Mouse (Mus musculus): Measurements from ENCODE around the gene Zfp385c. TPM values are rescaled to one million over a fixed set of nuclear protein-coding genes. Genes with fewer than 3 reads are reported as not detected.
A peak's percentile ranks its signal among the peaks of the same experiment; 100 is the strongest.

The Zfp385c gene
- polyA plus RNA-seq, 1 experiment from 2014 or later = 0.26 TPM

DNA sequence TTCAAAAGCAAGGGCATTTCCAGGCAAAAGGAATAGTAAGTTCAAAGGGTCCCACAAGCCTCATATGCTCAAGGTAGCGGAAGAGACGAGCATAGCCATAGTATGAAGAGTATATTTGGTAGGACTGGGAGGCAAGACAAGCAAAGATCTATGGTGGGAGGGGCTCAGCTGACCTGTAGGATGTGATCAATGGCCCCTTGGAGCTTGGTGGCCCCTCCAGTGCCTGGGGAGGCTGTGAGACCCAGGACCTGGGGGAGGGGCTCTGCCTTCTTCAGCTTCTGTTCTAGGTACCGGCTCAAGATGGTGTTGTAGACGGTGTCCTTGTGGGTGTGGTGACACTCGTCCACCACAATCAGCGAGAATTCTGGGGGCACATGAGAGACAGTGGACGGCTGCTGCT lies 10.7 kb upstream of the Zfp385c start:
- Histone ChIP-seq H3K27ac (ENCODE audit: low read depth) (no peak overlapping the region), H3K4me3 (ENCODE audit: low read depth, low read length) (no peak overlapping the region), H3K9ac (ENCODE audit: low read length) (no peak overlapping the region), H3K27me3 (replicated peaks; ENCODE audit: control insufficient read depth, insufficient read depth, low read length) (no peaks in the 10 kb centered on the region), H3K9me3 (ENCODE audit: control insufficient read depth, low read length) (no peaks in the 10 kb centered on the region), H3K4me1 (replicated peaks; ENCODE audit: control insufficient read depth, insufficient read depth, low read length) (no peaks in the 10 kb centered on the region; the same call in 1 of the 2 replicates), H3K36me3 (ENCODE audit: control insufficient read depth, insufficient read depth, low read length) (peaks cover 34% of the 10 kb centered on the region), H3K4me2 (ENCODE audit: low read length) (peak overlapping the region; percentile 42)
- DNase-seq (ENCODE audit: low spot score) (no peak), ATAC-seq (replicated peaks; ENCODE audit: low FRiP score, low TSS enrichment, low read depth) (no peak)
- 42% methylated on average over 7 of the region's 7 CpGs for WGBS

DNA sequence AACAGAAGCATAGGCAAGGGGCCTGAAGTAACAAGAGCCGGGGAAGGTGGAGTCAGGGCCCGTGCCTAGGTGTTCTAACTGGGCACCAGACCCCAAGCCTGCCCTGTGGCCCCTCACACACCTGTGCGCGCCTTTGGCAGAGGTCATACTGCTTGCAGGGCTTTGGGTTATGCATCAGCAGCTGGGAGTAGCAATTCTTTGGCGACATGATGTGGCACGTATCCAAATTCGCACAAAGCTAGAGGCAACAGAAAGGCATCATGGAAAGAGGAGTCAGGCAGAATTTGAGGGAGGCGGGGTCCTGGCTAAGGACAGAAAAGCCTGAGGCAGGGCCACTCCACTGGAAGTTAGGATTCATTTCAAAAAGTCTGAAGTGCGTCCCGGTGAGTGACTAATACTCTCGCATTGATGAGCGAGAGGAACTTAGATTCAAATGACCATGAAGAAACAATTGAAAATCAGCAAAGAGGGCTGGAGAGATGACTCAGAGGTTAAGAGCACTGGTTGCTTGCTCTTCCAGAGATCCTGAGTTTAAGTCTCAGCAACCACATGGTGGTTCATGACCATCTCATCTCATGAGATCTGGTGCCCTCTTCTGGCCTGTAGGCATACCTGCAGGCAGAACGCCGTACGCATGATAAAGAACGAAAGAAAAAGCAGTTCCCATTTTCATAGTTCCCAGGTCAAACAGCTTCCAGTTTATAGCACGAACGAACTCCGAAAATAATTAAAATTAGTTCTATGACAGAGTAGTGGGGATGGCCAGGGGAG lies 10.0 kb upstream of the Zfp385c start:
- 37% methylated on average over 19 of the region's 19 CpGs for WGBS

DNA sequence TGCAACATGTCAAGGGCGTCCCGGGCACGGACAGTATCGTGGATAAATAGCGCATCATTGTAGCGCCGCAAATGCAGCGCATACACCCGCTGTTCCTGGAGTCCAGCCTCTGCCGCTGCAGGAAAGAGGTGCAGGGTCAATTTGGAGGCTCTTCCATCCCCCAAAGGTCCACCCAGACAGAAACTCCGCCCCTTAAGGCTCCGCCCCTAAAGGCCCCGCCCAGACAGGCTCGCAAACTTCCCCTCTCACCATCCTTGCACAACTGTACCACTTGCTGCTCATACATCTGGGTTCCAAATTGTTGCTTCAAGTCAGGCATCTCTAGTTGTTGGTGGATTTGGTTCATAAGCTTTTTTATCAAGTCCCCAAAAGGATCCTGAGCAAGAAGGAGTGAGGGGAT lies 9.0 kb upstream of the Zfp385c start:
- 4% methylated on average over 14 of the region's 14 CpGs for WGBS
- Histone ChIP-seq H3K27ac (ENCODE audit: low read depth) (no peak overlapping the region), H3K36me3 (ENCODE audit: control insufficient read depth, insufficient read depth, low read length) (peaks cover 19% of the 10 kb centered on the region), H3K27me3 (replicated peaks; ENCODE audit: control insufficient read depth, insufficient read depth, low read length) (no peaks in the 10 kb centered on the region), H3K4me3 (ENCODE audit: low read depth, low read length) (peak overlapping the region; percentile 22), H3K9ac (ENCODE audit: low read length) (no peak overlapping the region), H3K4me1 (replicated peaks; ENCODE audit: control insufficient read depth, insufficient read depth, low read length) (no peaks in the 10 kb centered on the region; the same call in 1 of the 2 replicates), H3K9me3 (ENCODE audit: control insufficient read depth, low read length) (no peaks in the 10 kb centered on the region), H3K4me2 (ENCODE audit: low read length) (peak overlapping the region; percentile 47)
- DNase-seq (ENCODE audit: low spot score) = no peak
- ATAC-seq (replicated peaks; ENCODE audit: low FRiP score, low TSS enrichment, low read depth) = no peak

More for the DNA sequence above, 10.0 kb upstream of the Zfp385c start:
- Histone ChIP-seq H3K27ac (ENCODE audit: low read depth) (no peak overlapping the region), H3K9me3 (ENCODE audit: control insufficient read depth, low read length) (no peaks in the 10 kb centered on the region), H3K4me2 (ENCODE audit: low read length) (peak overlapping the region; percentile 42), H3K27me3 (replicated peaks; ENCODE audit: control insufficient read depth, insufficient read depth, low read length) (no peaks in the 10 kb centered on the region), H3K9ac (ENCODE audit: low read length) (no peak overlapping the region), H3K36me3 (ENCODE audit: control insufficient read depth, insufficient read depth, low read length) (peaks cover 28% of the 10 kb centered on the region), H3K4me1 (replicated peaks; ENCODE audit: control insufficient read depth, insufficient read depth, low read length) (no peaks in the 10 kb centered on the region; the same call in 1 of the 2 replicates), H3K4me3 (ENCODE audit: low read depth, low read length) (no peak overlapping the region)
- ATAC-seq (replicated peaks; ENCODE audit: low FRiP score, low TSS enrichment, low read depth) = no peak; the same call in 1 of the 2 replicates
- peak; percentile 86 for DNase-seq (ENCODE audit: low spot score)

DNA sequence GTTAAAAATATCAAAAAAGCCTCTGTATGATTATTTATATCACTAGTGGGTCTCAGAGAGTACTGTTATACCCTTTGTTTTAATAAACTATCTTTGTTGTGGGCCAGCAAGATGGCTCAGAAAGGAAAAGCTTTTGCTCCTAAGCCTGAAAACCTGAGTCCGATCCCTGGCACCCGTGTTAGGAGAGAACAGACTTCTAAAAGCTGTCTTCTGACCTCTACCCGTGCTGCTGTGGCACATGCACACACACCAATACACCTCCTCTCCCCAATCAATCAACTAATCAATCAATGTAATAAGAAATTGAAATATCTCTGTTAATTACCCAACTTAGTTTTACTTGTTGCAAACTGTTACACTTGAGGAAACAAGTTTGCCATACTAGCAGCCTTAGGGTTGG lies 8.5 kb upstream of the Zfp385c start:
- H3K27me3 ChIP-seq (replicated peaks; ENCODE audit: control insufficient read depth, insufficient read depth, low read length) = no peaks in the 10 kb centered on the region
- DNase-seq (ENCODE audit: low spot score) = no peak
- no peak for ATAC-seq (replicated peaks; ENCODE audit: low FRiP score, low TSS enrichment, low read depth)
- WGBS = 78% methylated on average over 3 of the region's 3 CpGs
- no peaks in the 10 kb centered on the region; the same call in 1 of the 2 replicates for H3K4me1 ChIP-seq (replicated peaks; ENCODE audit: control insufficient read depth, insufficient read depth, low read length)
- H3K36me3 ChIP-seq (ENCODE audit: control insufficient read depth, insufficient read depth, low read length) = peaks cover 13% of the 10 kb centered on the region
- H3K9me3 ChIP-seq (ENCODE audit: control insufficient read depth, low read length) = no peaks in the 10 kb centered on the region
- H3K9ac ChIP-seq (ENCODE audit: low read length) = no peak overlapping the region
- 0 out of 2 replicates have a peak overlapping the region, but pooled peaks have one; percentile 22 for H3K4me3 ChIP-seq (ENCODE audit: low read depth, low read length)
- no peak overlapping the region for H3K27ac ChIP-seq (ENCODE audit: low read depth)
- H3K4me2 ChIP-seq (ENCODE audit: low read length) = peak overlapping the region; percentile 47; the same call in 1 of the 2 replicates

DNA sequence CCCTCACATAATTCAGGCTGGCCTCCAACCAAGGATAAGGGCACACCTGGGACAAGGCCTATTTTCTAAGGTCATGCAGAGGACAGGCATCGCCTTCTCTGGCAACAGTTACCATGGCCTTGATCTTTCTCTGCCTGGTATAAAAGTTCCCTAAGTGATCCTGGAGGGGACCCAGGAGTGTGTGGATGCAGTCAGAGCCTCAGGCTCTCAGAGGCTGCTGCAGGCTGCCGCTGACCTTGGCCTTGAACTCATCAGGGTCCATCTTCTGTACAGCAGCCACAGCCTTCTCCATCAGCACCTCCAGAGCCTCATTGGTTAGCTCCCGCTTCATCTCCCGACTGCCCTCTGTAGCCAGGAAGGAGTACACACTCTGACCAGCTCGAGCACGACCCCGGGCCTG lies 5.7 kb upstream of the Zfp385c start:
- 73% methylated on average over 7 of the region's 7 CpGs for WGBS
- no peak overlapping the region for H3K4me2 ChIP-seq (ENCODE audit: low read length)
- no peak for ATAC-seq (replicated peaks; ENCODE audit: low FRiP score, low TSS enrichment, low read depth)

DNA sequence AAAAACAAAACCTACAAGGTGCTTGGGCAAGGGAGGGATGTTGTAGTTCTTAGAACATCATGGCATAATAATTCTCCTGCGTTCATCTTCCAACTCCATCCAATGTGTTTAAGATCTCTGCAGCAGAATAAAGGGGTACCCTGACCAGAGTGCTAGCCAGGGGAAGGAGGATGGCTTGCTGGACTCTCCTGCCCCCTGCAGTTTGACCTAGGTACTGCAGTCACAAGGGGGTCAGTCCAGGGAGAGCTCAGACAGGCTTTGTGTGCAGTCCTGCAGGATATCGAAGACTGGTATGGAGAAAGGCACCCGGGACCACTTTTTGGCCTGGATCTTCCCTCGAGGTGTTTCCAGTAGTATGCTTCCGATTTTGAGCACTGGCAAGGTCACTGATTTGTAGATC lies 2.7 kb upstream of the Zfp385c start:
- H3K9ac ChIP-seq (ENCODE audit: low read length) = no peak overlapping the region
- H3K4me2 ChIP-seq (ENCODE audit: low read length) = no peak overlapping the region
- ATAC-seq (replicated peaks; ENCODE audit: low FRiP score, low TSS enrichment, low read depth) (peak; percentile 57; the same call in 1 of the 2 replicates), DNase-seq (ENCODE audit: low spot score) (peak; percentile 88)
- H3K36me3 ChIP-seq (ENCODE audit: control insufficient read depth, insufficient read depth, low read length) = no peaks in the 10 kb centered on the region
- H3K4me3 ChIP-seq (ENCODE audit: low read depth, low read length) = no peak overlapping the region
- H3K9me3 ChIP-seq (ENCODE audit: control insufficient read depth, low read length) = no peaks in the 10 kb centered on the region
- peaks cover 7% of the 10 kb centered on the region; the same call in 1 of the 2 replicates for H3K4me1 ChIP-seq (replicated peaks; ENCODE audit: control insufficient read depth, insufficient read depth, low read length)
- 41% methylated on average over 5 of the region's 5 CpGs for WGBS
- peaks cover 16% of the 10 kb centered on the region for H3K27me3 ChIP-seq (replicated peaks; ENCODE audit: control insufficient read depth, insufficient read depth, low read length)
- no peak overlapping the region for H3K27ac ChIP-seq (ENCODE audit: low read depth)

More for the DNA sequence above, 5.7 kb upstream of the Zfp385c start:
- H3K4me1 ChIP-seq (replicated peaks; ENCODE audit: control insufficient read depth, insufficient read depth, low read length) = no peaks in the 10 kb centered on the region; the same call in 1 of the 2 replicates
- H3K9me3 ChIP-seq (ENCODE audit: control insufficient read depth, low read length) = no peaks in the 10 kb centered on the region
- no peak overlapping the region for H3K27ac ChIP-seq (ENCODE audit: low read depth)
- H3K27me3 ChIP-seq (replicated peaks; ENCODE audit: control insufficient read depth, insufficient read depth, low read length) = peaks cover under 1% of the 10 kb centered on the region; the same call in 1 of the 2 replicates
- DNase-seq (ENCODE audit: low spot score) = no peak
- no peak overlapping the region for H3K4me3 ChIP-seq (ENCODE audit: low read depth, low read length)
- no peak overlapping the region for H3K9ac ChIP-seq (ENCODE audit: low read length)
- no peaks in the 10 kb centered on the region for H3K36me3 ChIP-seq (ENCODE audit: control insufficient read depth, insufficient read depth, low read length)

DNA sequence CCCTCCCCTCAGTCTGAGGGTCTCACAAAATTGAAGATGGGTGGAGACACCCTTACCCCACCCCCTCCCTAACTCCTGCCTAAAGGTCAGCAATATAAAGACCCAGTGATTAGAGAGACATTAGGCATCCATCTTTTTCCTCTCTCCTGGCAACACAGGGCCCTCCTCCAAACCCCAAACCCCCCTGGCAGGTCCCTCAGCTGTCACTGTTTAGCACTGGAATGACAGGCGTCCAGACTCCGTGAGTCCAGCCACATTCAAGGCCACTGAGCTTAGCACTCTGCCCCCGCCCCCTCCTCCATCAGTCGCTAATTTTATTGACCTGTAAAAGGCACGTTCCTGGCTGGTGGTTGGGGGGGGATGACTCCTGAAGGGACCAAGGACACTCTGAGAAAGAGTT lies 899 bp upstream of the Zfp385c start:
- no peaks in the 10 kb centered on the region for H3K36me3 ChIP-seq (ENCODE audit: control insufficient read depth, insufficient read depth, low read length)
- no peak for DNase-seq (ENCODE audit: low spot score)
- H3K27me3 ChIP-seq (replicated peaks; ENCODE audit: control insufficient read depth, insufficient read depth, low read length) = peaks cover 16% of the 10 kb centered on the region
- H3K4me1 ChIP-seq (replicated peaks; ENCODE audit: control insufficient read depth, insufficient read depth, low read length) = peaks cover 7% of the 10 kb centered on the region; the same call in 1 of the 2 replicates
- no peak overlapping the region for H3K4me3 ChIP-seq (ENCODE audit: low read depth, low read length)
- no peak overlapping the region for H3K9ac ChIP-seq (ENCODE audit: low read length)
- H3K4me2 ChIP-seq (ENCODE audit: low read length) = no peak overlapping the region
- WGBS = 17% methylated on average over 5 of the region's 5 CpGs
- H3K27ac ChIP-seq (ENCODE audit: low read depth) = no peak overlapping the region
- no peaks in the 10 kb centered on the region for H3K9me3 ChIP-seq (ENCODE audit: control insufficient read depth, low read length)
- no peak for ATAC-seq (replicated peaks; ENCODE audit: low FRiP score, low TSS enrichment, low read depth)

DNA sequence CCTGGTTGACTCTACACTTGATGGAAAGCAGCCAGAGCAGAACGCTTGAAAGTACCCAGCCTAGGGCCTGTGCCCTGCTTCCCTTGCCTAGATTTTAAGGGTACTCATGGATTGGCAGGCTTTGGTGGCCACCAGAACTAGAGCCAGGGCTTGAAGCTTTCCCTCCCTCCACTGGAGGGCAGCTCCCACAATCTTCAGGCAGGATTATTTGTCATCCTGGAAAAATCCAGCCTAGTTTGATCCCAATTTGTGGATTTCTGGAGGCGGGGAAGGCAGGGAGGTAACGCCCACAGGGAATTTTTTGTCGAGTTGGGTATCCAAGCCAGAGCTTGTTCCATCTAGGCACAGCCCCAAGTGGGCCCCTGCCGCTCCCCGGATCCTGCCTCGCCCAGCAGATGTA lies 1.9 kb downstream of the Zfp385c start:
- H3K27ac ChIP-seq (ENCODE audit: low read depth) = no peak overlapping the region
- ATAC-seq (replicated peaks; ENCODE audit: low FRiP score, low TSS enrichment, low read depth) (no peak), DNase-seq (ENCODE audit: low spot score) (no peak)
- WGBS = 70% methylated on average over 7 of the region's 7 CpGs
- peaks cover 7% of the 10 kb centered on the region; the same call in 1 of the 2 replicates for H3K4me1 ChIP-seq (replicated peaks; ENCODE audit: control insufficient read depth, insufficient read depth, low read length)
- H3K27me3 ChIP-seq (replicated peaks; ENCODE audit: control insufficient read depth, insufficient read depth, low read length) = peaks cover 16% of the 10 kb centered on the region
- no peak overlapping the region for H3K4me3 ChIP-seq (ENCODE audit: low read depth, low read length)
- no peaks in the 10 kb centered on the region for H3K9me3 ChIP-seq (ENCODE audit: control insufficient read depth, low read length)
- no peak overlapping the region for H3K4me2 ChIP-seq (ENCODE audit: low read length)
- H3K36me3 ChIP-seq (ENCODE audit: control insufficient read depth, insufficient read depth, low read length) = no peaks in the 10 kb centered on the region
- no peak overlapping the region for H3K9ac ChIP-seq (ENCODE audit: low read length)

Measured in intestine, embryonic 14.5 days (tissue).